Mouse (Mus musculus) kidney, postnatal 14 days (tissue): ENCODE measurements around the gene Sash1.
A peak's percentile ranks its signal among the peaks of the same experiment; 100 is the strongest.

Source experiments
- DNase-seq: peaks from one replicate; pipeline ENCODE4 v3.0.0; 2022; ENCODE audit warnings: mixed read lengths

The Sash1 gene

GRCm38 (mm10) chr10:8885630-8886527 is at the start of gene Sash1:
Gene Sash1 (minus strand): TSS chr10:8886070.
- DNase-seq, result peak; percentile 93

DNA sequence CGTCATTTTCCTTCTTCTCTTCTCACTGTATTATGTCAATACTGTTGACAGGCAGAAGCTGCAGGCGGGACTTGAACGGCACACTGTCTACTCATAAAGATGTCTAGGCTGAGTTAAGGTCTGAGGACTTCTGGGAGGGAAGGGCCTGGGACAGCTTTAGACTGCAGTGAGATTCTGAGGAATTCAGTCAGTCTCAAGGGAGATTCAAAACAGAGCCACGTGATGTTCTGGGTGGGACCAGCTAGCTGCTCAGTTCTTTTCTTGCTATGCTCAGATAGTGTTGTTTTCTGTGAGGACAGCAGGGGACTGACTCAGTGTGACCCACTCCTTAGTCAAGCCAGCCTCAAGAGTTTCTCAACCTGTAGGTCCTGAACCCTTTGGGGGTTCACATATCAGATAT is 49.7 kb upstream of the Sash1 start:
- DNase-seq, result peak; percentile 65

- peak; percentile 51 for DNase-seq
These were observed 47.8 kb upstream of the Sash1 start for GRCm38 (mm10) chr10:8933451-8934372.

DNA sequence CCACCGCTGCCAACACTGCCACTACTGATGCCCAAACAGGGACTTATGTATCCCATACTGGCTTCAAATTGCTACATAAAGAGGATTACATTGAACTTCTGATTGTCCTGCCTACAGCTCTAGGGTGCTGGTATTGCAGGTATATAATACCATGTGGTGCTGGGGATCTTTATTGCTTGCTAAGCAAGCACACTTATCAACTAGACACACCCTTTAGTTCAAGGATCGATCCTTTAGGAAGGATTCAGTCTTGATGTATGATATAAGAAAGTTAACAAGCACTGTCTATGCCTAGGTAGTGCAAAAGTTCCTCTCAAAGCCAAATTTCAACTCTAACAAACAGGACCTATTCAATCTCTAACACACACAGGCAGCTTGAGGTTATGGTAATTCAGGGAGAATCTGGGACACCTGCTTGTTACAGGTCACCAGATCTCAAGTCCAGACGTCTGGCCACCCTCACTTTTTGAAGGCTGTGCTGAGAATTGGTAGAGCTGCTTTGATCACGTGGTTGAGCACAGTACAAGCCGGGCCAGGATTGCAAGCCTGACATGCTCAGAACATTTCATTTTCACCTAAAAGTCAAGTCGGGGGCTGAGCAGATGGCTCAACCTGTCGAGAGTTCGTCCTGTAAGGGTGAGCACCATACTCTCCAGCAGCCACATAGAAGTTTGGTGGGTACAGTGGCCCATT is 45.8 kb upstream of the Sash1 start:
- DNase-seq, result no peak

DNA sequence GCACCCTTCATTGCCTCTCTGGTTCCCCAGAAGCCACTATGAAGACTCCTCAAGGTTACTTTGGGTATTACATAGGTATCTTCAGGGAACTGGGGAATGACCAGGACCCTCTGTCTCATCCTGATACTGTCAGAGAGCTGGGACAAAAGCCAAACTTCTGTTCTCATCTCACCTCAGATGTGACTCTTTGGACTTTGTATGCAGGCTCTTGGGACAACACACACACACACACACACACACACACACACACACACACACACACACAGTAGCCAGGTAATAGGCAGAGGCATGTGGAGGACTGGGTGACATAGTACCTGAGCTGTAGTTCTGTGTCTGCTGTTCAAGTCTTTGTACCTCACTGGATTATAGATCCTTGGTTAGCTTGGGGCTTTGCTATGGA is 44.8 kb upstream of the Sash1 start:
- no peak for DNase-seq

- DNase-seq, result no peak
These were observed 43.1 kb upstream of the Sash1 start for GRCm38 (mm10) chr10:8928775-8929647.

GRCm38 (mm10) chr10:8928261-8928660 is 42.4 kb upstream of the Sash1 start:
- DNase-seq, result no peak

GRCm38 (mm10) chr10:8926906-8927305 is 41.0 kb upstream of the Sash1 start:
- DNase-seq, result no peak

GRCm38 (mm10) chr10:8926295-8926694 is 40.4 kb upstream of the Sash1 start:
- no peak for DNase-seq

DNA sequence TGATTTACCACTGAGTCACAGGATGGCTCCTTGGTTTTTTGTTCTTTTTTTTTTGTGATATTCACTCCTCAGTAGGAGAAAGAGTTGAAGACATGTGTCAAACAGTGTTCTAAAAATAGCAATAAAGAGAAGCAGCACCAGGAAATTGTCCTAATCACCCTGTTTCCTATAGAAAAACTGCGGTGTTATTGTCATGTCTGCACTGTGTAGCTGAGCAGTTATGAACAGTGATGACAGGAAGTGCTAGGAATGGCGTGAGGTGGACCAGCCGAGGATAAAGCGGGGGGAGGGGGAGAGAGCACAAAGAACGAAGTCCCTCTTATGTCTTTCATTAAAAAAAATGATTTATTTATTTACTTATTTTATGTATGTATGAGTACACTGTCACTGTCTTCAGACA is 39.4 kb upstream of the Sash1 start:
- DNase-seq, result no peak

DNA sequence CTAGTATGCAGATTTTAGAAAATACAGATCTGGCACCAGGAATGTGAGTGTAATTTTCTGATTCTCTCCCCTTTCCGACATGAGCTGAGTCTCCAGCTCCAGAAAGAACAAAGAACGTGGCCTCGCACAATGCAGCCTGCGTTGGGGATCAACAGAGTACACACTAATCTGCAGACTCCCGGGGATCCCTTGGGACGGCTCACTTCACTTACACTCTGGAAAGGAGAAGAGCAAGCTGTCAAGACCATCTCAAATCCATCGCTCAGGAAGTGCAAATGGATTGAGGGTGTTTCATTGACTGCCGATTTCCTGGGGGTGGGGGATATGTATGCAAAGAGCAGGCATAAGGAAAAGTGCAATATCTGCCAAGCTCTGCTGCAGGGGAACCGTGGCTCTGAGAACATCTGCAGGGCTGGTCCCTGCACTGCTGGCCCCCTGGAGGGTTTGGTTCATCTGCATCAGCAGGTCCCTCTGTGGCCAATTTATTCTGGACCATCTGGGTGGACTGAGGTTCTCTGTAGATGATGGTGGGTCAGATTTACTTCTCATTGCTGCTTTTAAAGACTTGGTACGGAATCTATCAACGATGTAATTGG is 35.3 kb upstream of the Sash1 start:
- no peak for DNase-seq

- DNase-seq, result no peak
These were observed 31.9 kb upstream of the Sash1 start for GRCm38 (mm10) chr10:8917798-8918197.

DNA sequence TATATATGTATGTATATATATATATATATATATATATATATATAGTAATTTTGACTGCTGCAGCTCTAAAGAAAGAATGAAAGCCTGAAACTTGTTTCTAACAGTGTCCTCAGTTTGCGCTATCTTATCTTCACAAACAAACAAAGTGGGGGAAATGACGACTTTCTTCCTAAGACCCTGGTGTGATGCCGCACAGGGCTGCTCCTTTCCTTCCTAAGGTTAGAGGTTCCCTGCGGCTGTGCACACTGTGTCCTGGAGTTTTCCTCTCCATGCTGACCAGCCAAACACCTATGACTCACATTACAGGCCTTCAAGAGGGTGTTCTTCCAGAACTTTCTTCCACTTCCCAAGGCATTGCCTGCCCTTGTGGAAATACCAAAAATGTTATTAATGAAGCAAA is 31.5 kb upstream of the Sash1 start:
- no peak for DNase-seq

DNA sequence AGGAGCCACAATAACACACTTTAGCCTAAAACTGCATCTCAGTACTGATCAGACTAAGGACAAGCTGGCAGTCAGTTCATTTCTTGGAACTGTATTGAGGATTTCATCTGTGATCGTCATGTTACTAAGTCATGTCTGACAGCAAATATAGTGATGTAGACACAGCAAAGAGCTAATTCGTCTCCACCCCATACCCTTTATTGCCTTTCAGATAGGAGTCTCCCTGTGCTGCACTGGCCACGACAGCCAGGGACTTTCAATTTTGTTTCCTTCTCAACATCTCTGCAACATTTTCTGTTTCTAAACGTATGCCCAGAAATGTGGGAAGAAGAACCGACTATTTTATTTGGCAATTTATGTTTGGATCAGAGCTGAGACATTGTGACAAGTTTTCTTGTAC is 29.9 kb upstream of the Sash1 start:
- no peak for DNase-seq

- DNase-seq, result no peak
These were observed 28.0 kb upstream of the Sash1 start for GRCm38 (mm10) chr10:8913904-8914303.

DNA sequence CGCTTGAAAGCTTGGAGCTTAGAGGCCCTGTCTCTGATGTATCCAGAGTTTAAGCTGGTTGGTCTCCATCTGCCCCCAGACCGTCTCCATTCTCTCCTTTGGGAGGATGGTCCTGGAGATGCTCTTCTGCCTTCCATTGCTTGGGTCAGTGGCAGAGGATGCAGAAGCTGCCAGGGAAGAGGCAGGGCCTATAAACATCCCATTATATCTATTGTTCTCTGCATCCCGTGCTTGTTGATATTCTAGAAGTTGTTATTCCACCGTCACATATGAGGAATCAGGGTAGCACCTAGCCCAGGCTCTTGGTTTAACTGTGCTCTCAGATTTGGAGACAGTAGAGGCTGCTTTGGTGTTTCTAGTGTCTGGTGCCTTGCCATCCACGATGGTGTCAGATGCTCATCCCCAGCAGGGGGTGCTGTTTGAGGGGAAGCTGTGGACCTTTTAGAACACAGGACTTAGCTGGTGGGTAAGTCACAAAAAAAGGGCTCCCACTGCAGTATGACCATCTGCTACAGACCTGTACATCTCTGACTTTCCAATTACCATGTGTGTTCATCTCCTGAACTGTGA is 26.9 kb upstream of the Sash1 start:
- DNase-seq, result no peak

GRCm38 (mm10) chr10:8912213-8912612 is 26.3 kb upstream of the Sash1 start:
- no peak for DNase-seq

- DNase-seq, result no peak
These were observed 24.5 kb upstream of the Sash1 start for GRCm38 (mm10) chr10:8910237-8910990.

- no peak for DNase-seq
These were observed 17.2 kb upstream of the Sash1 start for GRCm38 (mm10) chr10:8903086-8903485.

GRCm38 (mm10) chr10:8902412-8902811 is 16.5 kb upstream of the Sash1 start:
- DNase-seq, result no peak
